Mouse (Mus musculus) stomach, embryonic 14.5 days (tissue): ENCODE results near the gene Tet3. TPM values are rescaled to one million over a fixed set of nuclear protein-coding genes. Genes with fewer than 3 reads are reported as not detected.

Experiments
- ATAC-seq: fragments of 200-750 bp; cut with Nextera tagmentation; 2 replicates; pipeline ENCODE4 v1.8.0; 2017; ENCODE audit warnings: low read depth, moderate TSS enrichment; ENCODE audit not compliant: insufficient number of reproducible peaks, insufficient read depth, low FRiP score
- H3K27ac ChIP-seq: fragments of 300-500 bp; sonication (generic); 2 replicates; pipeline ENCODE4 v1.5.1; 2014; ENCODE audit warnings: mild to moderate bottlenecking, low read length, moderate library complexity, mixed read lengths
- H3K27me3 ChIP-seq: fragments of 300-500 bp; sonication (generic); 2 replicates; pipeline ENCODE4 v1.6.1; 2014; ENCODE audit warnings: low read length, control low read depth, mixed read lengths; ENCODE audit not compliant: control insufficient read depth, insufficient read depth
- H3K36me3 ChIP-seq: fragments of 300-500 bp; sonication (generic); 2 replicates; pipeline ENCODE4 v1.6.1; 2014; ENCODE audit warnings: mild to moderate bottlenecking, control low read depth, low read length, moderate library complexity, mixed read lengths; ENCODE audit not compliant: control insufficient read depth, insufficient read depth
- H3K4me1 ChIP-seq: fragments of 300-500 bp; sonication (generic); 2 replicates; pipeline ENCODE4 v1.6.1; 2014; ENCODE audit warnings: low read length, control low read depth, mixed read lengths; ENCODE audit not compliant: control insufficient read depth, insufficient read depth
- H3K4me2 ChIP-seq: fragments of 300-500 bp; sonication (generic); replicated peaks from 2 replicates; pipeline ENCODE4 v1.6.1; 2014; ENCODE audit warnings: low read depth, low read length, control low read depth
- H3K4me3 ChIP-seq: fragments of 300-500 bp; sonication (generic); 2 replicates; pipeline ENCODE4 v1.5.1; 2014; ENCODE audit warnings: low read depth, low read length, control low read depth
- H3K9ac ChIP-seq: fragments of 300-500 bp; sonication (generic); replicated peaks from 2 replicates; pipeline ENCODE4 v1.6.1; 2014; ENCODE audit warnings: low read depth, mild to moderate bottlenecking, control low read depth, low read length, moderate library complexity, mixed read lengths
- H3K9me3 ChIP-seq: fragments of 300-500 bp; sonication (generic); 2 replicates; pipeline ENCODE4 v1.6.1; 2016; ENCODE audit warnings: low read depth, low read length, control low read depth; ENCODE audit not compliant: control insufficient read depth
- WGBS: fragments of 180-500 bp; shearing (Covaris S2); extraction: QIAGEN DNeasy Blood & Tissue Kit; methylation state at CpG from one replicate; pipeline ENCODE4 v1.1.7; 2014; 5-methylcytosine and 5-hydroxymethylcytosine counted together
- polyA plus RNA-seq: library from polyadenylated mRNA; unstranded; fragments of >200 nt; fragmentation: Nextera tagmentation; extraction: Ambion mirVana; gene quantifications from 2 replicates; pipeline ENCODE4 v1.2.1, GENCODE M21; 2014

Gene Tet3
- polyA plus RNA-seq, 1 experiment from 2014 or later: 49.2 TPM

- 0 out of 2 replicates have a peak, but pooled peaks cover 2% of the 10 kb centered on the region for H3K4me1 ChIP-seq
- ATAC-seq: no peak
- H3K9ac ChIP-seq: no peak overlapping the region
- H3K4me3 ChIP-seq: no peak overlapping the region
- no peaks in the 10 kb centered on the region for H3K27me3 ChIP-seq
- H3K36me3 ChIP-seq: peaks cover 9% of the 10 kb centered on the region; the same call in 1 of the 2 replicates
- no peak overlapping the region for H3K27ac ChIP-seq
- 63% methylated on average over 3 of the region's 3 CpGs for WGBS
- no peak overlapping the region for H3K4me2 ChIP-seq
- H3K9me3 ChIP-seq: no peaks in the 10 kb centered on the region; the same call in 1 of the 2 replicates
These were observed 41.6 kb upstream of the Tet3 start for GRCm38 (mm10) chr6:83500462-83500861.

- H3K36me3 ChIP-seq: peaks cover 11% of the 10 kb centered on the region
- H3K9me3 ChIP-seq: no peaks in the 10 kb centered on the region; the same call in 1 of the 2 replicates
- no peak overlapping the region for H3K27ac ChIP-seq
- H3K4me1 ChIP-seq: no peaks in the 10 kb centered on the region
- 92% methylated on average over 10 of the region's 10 CpGs for WGBS
- no peak overlapping the region for H3K4me3 ChIP-seq
- H3K4me2 ChIP-seq: no peak overlapping the region
- no peak overlapping the region for H3K9ac ChIP-seq
- no peaks in the 10 kb centered on the region for H3K27me3 ChIP-seq
- no peak for ATAC-seq
These were observed 40.2 kb upstream of the Tet3 start for GRCm38 (mm10) chr6:83499078-83499477.

DNA sequence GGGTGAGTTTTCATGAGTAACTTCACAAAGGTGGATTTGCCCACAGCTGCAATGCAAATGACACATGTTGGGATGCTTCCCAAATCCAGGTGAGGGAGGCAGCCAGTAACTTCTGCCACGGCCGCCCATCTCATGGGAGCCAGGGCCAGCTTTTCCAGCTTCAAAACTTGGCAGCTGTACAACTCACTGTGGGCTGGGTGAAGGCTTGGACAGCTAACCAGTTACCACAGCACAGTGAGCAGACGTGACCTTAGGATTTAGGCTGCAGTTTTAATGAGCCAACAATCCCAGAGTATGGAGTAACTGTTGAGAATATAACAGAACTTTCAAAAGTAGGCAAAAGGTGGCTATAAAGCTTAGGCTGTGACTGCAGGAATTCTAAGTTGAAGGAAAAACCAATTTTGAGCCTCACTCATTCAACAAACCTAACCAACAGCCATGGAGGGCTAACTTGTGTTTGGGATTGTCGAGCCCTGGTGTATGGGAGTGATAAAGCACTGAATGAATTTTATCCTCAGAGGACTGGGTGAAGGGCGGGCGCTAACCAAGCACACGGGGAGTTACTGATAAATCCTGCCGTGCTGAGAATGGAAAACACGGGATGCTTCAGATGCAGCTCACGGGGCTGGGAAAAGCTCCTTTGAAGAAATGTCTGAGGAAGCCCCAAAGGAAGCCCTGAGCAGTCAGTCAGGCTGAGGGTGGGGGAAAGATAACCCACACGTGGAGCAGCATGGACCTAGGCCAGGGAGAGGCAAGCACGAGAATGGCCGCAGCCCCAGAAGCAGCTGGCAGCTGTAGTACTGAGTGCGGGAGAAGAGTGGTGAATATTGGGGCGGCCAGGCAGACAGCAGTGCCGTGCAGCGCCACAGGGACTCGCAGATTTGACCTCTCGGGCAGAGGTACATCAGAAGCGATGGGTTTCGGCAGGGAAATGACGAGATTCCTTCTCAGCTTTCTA lies 38.1 kb upstream of the Tet3 start:
- no peak overlapping the region for H3K27ac ChIP-seq
- no peaks in the 10 kb centered on the region; the same call in 1 of the 2 replicates for H3K9me3 ChIP-seq
- no peak for ATAC-seq
- H3K27me3 ChIP-seq: no peaks in the 10 kb centered on the region
- no peak overlapping the region for H3K4me3 ChIP-seq
- peaks cover 12% of the 10 kb centered on the region for H3K36me3 ChIP-seq
- no peak overlapping the region for H3K9ac ChIP-seq
- 85% methylated on average over 22 of the region's 22 CpGs for WGBS
- H3K4me1 ChIP-seq: no peaks in the 10 kb centered on the region
- no peak overlapping the region for H3K4me2 ChIP-seq

DNA sequence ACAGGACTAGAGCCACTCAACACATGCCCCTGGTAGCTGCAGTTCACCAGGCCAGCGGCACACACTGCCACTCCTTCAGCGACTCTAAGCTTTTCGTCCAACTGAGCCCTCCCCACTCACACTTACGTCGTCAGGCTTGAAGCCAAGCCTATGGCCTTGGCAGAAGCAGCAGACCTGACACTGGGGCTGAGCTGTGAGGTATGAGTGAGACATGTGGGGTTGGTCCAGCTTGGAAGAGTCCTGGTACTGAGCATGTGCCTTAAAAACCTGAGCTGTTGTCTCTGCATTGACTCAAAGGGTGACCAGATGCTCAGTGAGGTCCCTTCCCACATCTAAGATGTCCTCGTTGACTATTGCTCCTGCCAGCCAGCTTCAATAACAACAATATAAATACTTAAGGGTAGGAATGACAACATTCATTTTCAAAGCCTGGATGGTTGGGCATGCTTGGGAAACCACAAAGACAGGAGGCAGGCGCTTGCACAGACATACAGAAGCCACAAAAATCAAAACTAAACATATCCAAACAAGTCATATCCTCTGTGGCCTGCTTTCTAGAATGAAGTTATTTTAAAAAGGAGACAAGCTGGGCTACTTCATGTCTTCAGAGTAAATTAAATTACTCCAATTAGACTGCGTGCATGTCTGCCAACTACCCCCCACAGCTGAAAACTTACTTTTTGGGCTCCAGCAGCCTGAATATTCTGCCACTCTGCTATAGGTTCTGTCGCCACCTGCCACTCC lies 37.3 kb upstream of the Tet3 start:
- Histone ChIP-seq H3K36me3 (peaks cover 12% of the 10 kb centered on the region), H3K4me3 (no peak overlapping the region), H3K27ac (no peak overlapping the region), H3K27me3 (no peaks in the 10 kb centered on the region), H3K9ac (no peak overlapping the region), H3K4me1 (no peaks in the 10 kb centered on the region), H3K4me2 (no peak overlapping the region), H3K9me3 (no peaks in the 10 kb centered on the region; the same call in 1 of the 2 replicates)
- no peak for ATAC-seq
- 87% methylated on average over 9 of the region's 9 CpGs for WGBS

GRCm38 (mm10) chr6:83490622-83491021 lies 31.7 kb upstream of the Tet3 start:
- ATAC-seq: no peak
- Histone ChIP-seq H3K4me3 (no peak overlapping the region), H3K4me1 (no peaks in the 10 kb centered on the region), H3K27ac (no peak overlapping the region), H3K27me3 (no peaks in the 10 kb centered on the region), H3K4me2 (no peak overlapping the region), H3K9me3 (no peaks in the 10 kb centered on the region), H3K36me3 (peaks cover 28% of the 10 kb centered on the region), H3K9ac (no peak overlapping the region)
- WGBS: 66% methylated on average over 4 of the region's 4 CpGs

DNA sequence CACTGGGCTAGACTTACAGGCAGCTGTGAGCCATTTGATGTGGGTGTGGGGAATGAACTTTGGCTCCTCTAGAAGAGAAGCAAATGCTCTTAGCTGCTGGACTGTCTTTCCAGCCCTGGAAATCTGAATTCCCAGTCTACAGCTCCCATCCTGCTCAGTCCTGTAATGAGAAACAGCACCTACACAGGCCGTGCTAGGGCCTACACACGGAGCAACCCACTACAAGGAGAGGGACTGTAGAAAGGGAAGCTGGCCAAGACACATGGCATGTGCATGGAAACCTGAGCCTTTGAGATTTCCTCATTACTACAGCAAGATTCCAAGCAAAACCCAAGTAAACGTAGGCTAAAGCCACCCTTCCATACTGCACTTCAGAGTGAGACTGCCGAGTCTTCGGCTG lies 29.3 kb upstream of the Tet3 start:
- H3K27me3 ChIP-seq: no peaks in the 10 kb centered on the region

GRCm38 (mm10) chr6:83487298-83487697 lies 28.4 kb upstream of the Tet3 start:
- no peak overlapping the region for H3K27ac ChIP-seq
- H3K9me3 ChIP-seq: no peaks in the 10 kb centered on the region
- H3K4me2 ChIP-seq: no peak overlapping the region
- no peaks in the 10 kb centered on the region for H3K4me1 ChIP-seq
- H3K9ac ChIP-seq: no peak overlapping the region
- ATAC-seq: no peak
- peaks cover 35% of the 10 kb centered on the region for H3K36me3 ChIP-seq
- H3K4me3 ChIP-seq: no peak overlapping the region
- WGBS: 91% methylated on average over 4 of the region's 4 CpGs
- H3K27me3 ChIP-seq: no peaks in the 10 kb centered on the region

More for the DNA sequence above, 29.3 kb upstream of the Tet3 start:
- no peak overlapping the region for H3K4me3 ChIP-seq
- H3K4me2 ChIP-seq: no peak overlapping the region
- no peaks in the 10 kb centered on the region for H3K4me1 ChIP-seq
- peaks cover 35% of the 10 kb centered on the region for H3K36me3 ChIP-seq
- no peak for ATAC-seq
- no peaks in the 10 kb centered on the region for H3K9me3 ChIP-seq
- 91% methylated on average over 5 of the region's 5 CpGs for WGBS
- no peak overlapping the region for H3K9ac ChIP-seq
- H3K27ac ChIP-seq: no peak overlapping the region

DNA sequence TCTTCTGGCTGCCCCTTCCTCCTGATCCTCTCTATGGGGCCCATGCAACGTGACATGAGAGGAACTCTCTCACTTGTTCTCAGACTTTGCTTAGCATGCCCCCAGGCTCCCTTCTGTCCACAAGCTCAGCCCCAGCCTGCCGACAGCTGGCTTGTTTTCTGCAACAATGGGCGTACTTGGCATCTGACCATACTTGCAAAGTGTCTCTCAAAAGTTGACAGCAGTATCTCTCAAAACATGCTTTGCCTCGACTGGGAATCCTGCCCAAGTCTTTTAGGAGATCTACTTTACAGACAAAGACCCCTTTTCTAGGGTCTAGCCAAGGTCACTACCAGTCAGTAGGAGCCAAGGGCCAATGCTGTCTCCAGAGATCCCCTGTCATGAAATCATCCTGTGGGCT lies 27.0 kb upstream of the Tet3 start:
- no peaks in the 10 kb centered on the region for H3K9me3 ChIP-seq
- peaks cover 42% of the 10 kb centered on the region for H3K36me3 ChIP-seq
- H3K4me2 ChIP-seq: no peak overlapping the region
- H3K4me3 ChIP-seq: no peak overlapping the region
- H3K27me3 ChIP-seq: no peaks in the 10 kb centered on the region
- H3K27ac ChIP-seq: no peak overlapping the region
- H3K9ac ChIP-seq: no peak overlapping the region
- 81% methylated on average over 4 of the region's 4 CpGs for WGBS
- no peak for ATAC-seq
- no peaks in the 10 kb centered on the region for H3K4me1 ChIP-seq
